Mouse (Mus musculus) liver, embryonic 14.5 days (tissue): ENCODE measurements around the gene Ube2n. TPM values are rescaled to one million over a fixed set of nuclear protein-coding genes. Genes with fewer than 3 reads are reported as not detected.

ENCODE experiments used
- ATAC-seq: fragments of 200-750 bp; cut with Nextera tagmentation; 2 replicates; pipeline ENCODE4 v1.8.0; 2017; ENCODE audit warnings: moderate number of reproducible peaks, mild to moderate bottlenecking, moderate library complexity; ENCODE audit not compliant: insufficient read depth
- DNase-seq, 3 experiments: peaks; one replicate each; pipeline ENCODE4 v3.0.0-alpha.2; 2012 to 2013; ENCODE audit warnings: low read depth in 3 of 3, low spot score in 3 of 3
- H3K27ac ChIP-seq: fragments of 300-500 bp; sonication (generic); 2 replicates; pipeline ENCODE4 v1.5.1; 2014; ENCODE audit warnings: moderate library complexity, mild to moderate bottlenecking, control low read depth, inconsistent platforms
- H3K27me3 ChIP-seq: fragments of 300-500 bp; sonication (generic); 2 replicates; pipeline ENCODE4 v1.6.1; 2014; ENCODE audit warnings: mild to moderate bottlenecking, low read length, moderate library complexity; ENCODE audit not compliant: control insufficient read depth, insufficient read depth
- H3K36me3 ChIP-seq: fragments of 300-500 bp; sonication (generic); replicated peaks from 2 replicates; pipeline ENCODE4 v1.6.1; 2014; ENCODE audit warnings: low read depth; ENCODE audit not compliant: control insufficient read depth, insufficient read depth
- H3K4me1 ChIP-seq, 2 experiments: fragments of 200-500 bp in 1 of 2; fragments of 300-500 bp in 1 of 2; sonication (generic) in 1 of 2; replicated peaks; 2 replicates each; pipeline ENCODE4 v1.6.1; 2012 to 2014; ENCODE audit warnings: antibody characterized with exemption in 1 of 2, inconsistent platforms in 1 of 2, low read length in 1 of 2; ENCODE audit not compliant: control insufficient read depth in 2 of 2, insufficient read depth in 2 of 2
- H3K4me2 ChIP-seq: fragments of 300-500 bp; sonication (generic); 2 replicates; pipeline ENCODE4 v1.6.1; 2014; ENCODE audit warnings: low read depth, mild to moderate bottlenecking, control low read depth, moderate library complexity
- H3K4me3 ChIP-seq, 2 experiments: fragments of 200-500 bp in 1 of 2; fragments of 300-500 bp in 1 of 2; sonication (generic) in 1 of 2; 2 replicates each; pipeline ENCODE4 v1.5.1; 2012 to 2014; ENCODE audit warnings: low read depth in 2 of 2, low read length in 2 of 2, mild to moderate bottlenecking in 2 of 2, control low read depth in 1 of 2, inconsistent platforms in 1 of 2, moderate library complexity in 1 of 2; ENCODE audit not compliant: insufficient read depth in 1 of 2
- H3K9ac ChIP-seq: fragments of 300-500 bp; sonication (generic); replicated peaks from 2 replicates; pipeline ENCODE4 v1.6.1; 2014; ENCODE audit warnings: mild to moderate bottlenecking, control low read depth, moderate library complexity
- H3K9me3 ChIP-seq: fragments of 300-500 bp; sonication (generic); 2 replicates; pipeline ENCODE4 v1.6.1; 2016; ENCODE audit warnings: low read length, mixed read lengths; ENCODE audit not compliant: control insufficient read depth
- CTCF ChIP-seq: IDR thresholded peaks from 2 replicates; pipeline ENCODE4 v1.5.1; 2016; ENCODE audit warnings: antibody characterized with exemption, low read depth, control low read depth
- EP300 ChIP-seq: IDR thresholded peaks from 2 replicates; pipeline ENCODE4 v1.6.1; 2016; ENCODE audit warnings: antibody characterized with exemption, low read depth
- WGBS: fragments of 180-500 bp; shearing (Covaris S2); extraction: QIAGEN DNeasy Blood & Tissue Kit; methylation state at CpG from one replicate; pipeline ENCODE4 v1.1.7; 2014; ENCODE audit not compliant: insufficient replicate concordance; 5-methylcytosine and 5-hydroxymethylcytosine counted together
- polyA plus RNA-seq, 2 experiments: library from polyadenylated mRNA; depleted of rRNA in 1 of 2; stranded (reverse) in 1 of 2; unstranded in 1 of 2; fragments of >200 nt; fragmentation: Nextera tagmentation in 1 of 2; extraction: Ambion mirVana in 1 of 2; gene quantifications; 2 replicates each; pipeline versions ENCODE4 v1.2.1 to v1.2.3; 2012 to 2014

Ube2n gene
- polyA plus RNA-seq, 2 experiments, result 78.2 to 137 TPM

DNA sequence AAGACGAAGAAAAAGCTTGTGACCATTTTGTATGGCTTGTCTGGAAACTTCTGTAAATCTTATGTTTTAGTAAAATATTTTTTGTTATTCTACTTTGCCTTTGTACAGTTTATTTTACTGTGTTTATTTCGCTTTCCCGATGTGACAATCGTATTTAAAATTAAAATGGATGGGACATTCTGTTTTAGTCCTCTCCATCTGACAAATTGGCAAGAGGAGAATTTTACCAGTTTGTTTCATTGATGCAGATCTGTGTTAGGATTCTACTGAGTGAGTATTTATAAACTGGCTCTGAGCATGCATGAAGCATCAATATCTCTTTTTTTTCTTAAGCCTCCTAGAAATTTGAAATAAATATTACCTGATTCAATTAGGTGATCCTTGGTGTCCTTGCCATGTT is 28.0 kb downstream of the Ube2n start:
- no peak overlapping the region for H3K4me2 ChIP-seq
- H3K4me1 ChIP-seq, result peaks cover 0 to 2% of the 10 kb centered on the region in 2 experiments; a peak in 2 of 4 replicates
- no peak overlapping the region for H3K9ac ChIP-seq
- H3K4me3 ChIP-seq, result no peak overlapping the region
- H3K27ac ChIP-seq, result no peak overlapping the region
- TF ChIP-seq EP300, result no peak
- no peak for TF ChIP-seq CTCF
- H3K36me3 ChIP-seq, result peaks cover 44% of the 10 kb centered on the region
- 89% methylated on average over 4 of the region's 4 CpGs for WGBS
- ATAC-seq (no peak), DNase-seq (no peak)
- H3K9me3 ChIP-seq, result no peaks in the 10 kb centered on the region
- H3K27me3 ChIP-seq, result no peaks in the 10 kb centered on the region

DNA sequence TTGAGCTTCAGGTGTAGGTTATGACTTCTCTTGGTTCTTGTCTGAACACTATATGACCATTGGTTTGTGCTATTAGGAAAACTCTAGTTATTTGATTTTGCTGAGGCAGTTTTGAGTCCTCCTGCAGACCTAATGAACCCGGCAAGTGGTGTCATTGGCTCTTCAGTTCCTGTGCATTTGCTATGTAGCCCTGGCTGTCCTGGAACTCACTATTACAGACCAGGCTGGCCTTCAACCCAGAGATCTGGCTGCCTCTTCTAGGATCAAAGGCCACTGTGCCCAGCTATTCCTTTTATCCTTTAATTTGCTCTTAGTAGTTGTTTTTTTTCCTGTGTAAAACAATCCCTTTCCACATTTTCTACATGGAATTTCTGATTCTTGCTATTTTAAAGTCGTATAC is 28.4 kb downstream of the Ube2n start:
- H3K9ac ChIP-seq, result no peak overlapping the region
- ATAC-seq (no peak), DNase-seq (no peak)
- no peaks in the 10 kb centered on the region for H3K27me3 ChIP-seq
- H3K27ac ChIP-seq, result no peak overlapping the region
- H3K9me3 ChIP-seq, result no peaks in the 10 kb centered on the region
- no peaks in the 10 kb centered on the region for H3K4me1 ChIP-seq
- 82% methylated on average over 2 of the region's 2 CpGs for WGBS
- TF ChIP-seq CTCF, result no peak
- TF ChIP-seq EP300, result no peak
- H3K36me3 ChIP-seq, result peaks cover 48% of the 10 kb centered on the region
- H3K4me2 ChIP-seq, result no peak overlapping the region
- H3K4me3 ChIP-seq, result no peak overlapping the region

DNA sequence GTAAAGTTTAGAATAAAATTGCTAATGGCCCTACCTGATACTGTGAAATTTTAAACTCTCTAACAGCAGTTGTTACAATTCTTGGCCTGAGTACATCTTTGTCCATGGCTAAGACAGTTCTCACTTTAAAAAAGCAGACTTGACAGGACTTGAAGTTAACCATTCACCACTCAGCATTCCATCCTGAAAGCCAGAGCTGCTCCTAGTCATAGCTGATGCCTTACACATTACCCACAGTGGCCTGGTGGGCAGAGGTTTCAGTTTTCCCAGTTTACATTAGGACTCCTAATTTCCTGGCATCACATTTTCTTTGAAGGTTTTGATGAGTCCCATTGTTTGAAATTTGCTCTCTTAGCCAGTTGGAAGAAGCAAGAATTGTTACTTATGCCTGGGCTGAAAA is 29.1 kb downstream of the Ube2n start:
- H3K27ac ChIP-seq, result no peak overlapping the region
- H3K36me3 ChIP-seq, result peaks cover 54% of the 10 kb centered on the region
- no peak for ATAC-seq
- H3K9me3 ChIP-seq, result no peaks in the 10 kb centered on the region
- no peaks in the 10 kb centered on the region for H3K27me3 ChIP-seq
- no peak overlapping the region for H3K4me2 ChIP-seq
- DNase-seq, result no peak
- TF ChIP-seq EP300 (no peak), CTCF (no peak)
- H3K4me3 ChIP-seq, result no peak overlapping the region
- H3K4me1 ChIP-seq, result no peaks in the 10 kb centered on the region
- H3K9ac ChIP-seq, result no peak overlapping the region

DNA sequence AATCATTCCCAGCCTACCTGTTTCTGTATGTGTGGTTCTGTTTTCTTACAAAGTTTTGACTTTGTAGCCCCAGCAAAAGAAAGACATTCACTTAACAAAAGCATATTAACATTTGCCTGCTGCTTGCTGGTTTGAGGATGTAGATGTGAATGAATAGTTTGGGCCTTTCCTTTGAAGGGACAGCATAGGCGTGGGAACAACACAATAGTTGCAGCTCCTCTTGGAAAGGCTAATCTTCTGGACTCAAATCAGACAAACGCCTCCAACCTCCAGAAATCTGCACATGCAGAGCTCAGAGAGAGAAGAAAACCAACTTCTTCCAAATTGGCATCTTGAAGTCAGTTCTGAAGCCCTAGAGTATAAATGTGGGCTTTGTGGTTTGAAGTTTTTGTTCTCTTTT is 29.7 kb downstream of the Ube2n start:
- no peaks in the 10 kb centered on the region for H3K9me3 ChIP-seq
- H3K27ac ChIP-seq, result no peak overlapping the region
- no peak for DNase-seq
- no peak for ATAC-seq
- H3K4me1 ChIP-seq, result no peaks in the 10 kb centered on the region
- TF ChIP-seq EP300 (no peak), CTCF (no peak)
- H3K36me3 ChIP-seq, result peaks cover 60% of the 10 kb centered on the region
- WGBS, result 84% methylated on average over 2 of the region's 2 CpGs
- no peaks in the 10 kb centered on the region for H3K27me3 ChIP-seq
- no peak overlapping the region for H3K4me3 ChIP-seq
- H3K9ac ChIP-seq, result no peak overlapping the region
- H3K4me2 ChIP-seq, result no peak overlapping the region

DNA sequence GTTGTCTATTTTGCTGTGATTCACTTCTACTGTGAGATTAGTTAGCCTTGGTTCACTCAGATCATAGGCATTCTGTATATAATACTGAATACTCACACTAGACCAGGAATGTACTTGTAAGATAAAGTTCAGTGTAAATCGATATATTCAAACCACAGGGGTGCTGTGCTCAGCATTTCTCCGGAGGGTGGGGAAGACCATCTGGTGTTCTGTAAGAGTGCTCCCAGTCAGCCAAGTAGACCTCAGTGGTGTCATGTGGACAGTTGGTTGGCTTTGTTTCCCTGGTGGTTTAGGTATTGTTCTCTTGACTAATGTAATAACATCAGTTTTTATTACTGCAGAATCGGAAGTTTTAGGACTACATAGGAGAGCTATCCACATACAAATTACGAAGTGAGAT is 30.1 kb downstream of the Ube2n start:
- ATAC-seq, result no peak
- H3K36me3 ChIP-seq, result peaks cover 64% of the 10 kb centered on the region
- no peaks in the 10 kb centered on the region for H3K9me3 ChIP-seq
- H3K4me1 ChIP-seq, result no peaks in the 10 kb centered on the region
- H3K4me2 ChIP-seq, result no peak overlapping the region
- H3K27me3 ChIP-seq, result no peaks in the 10 kb centered on the region
- no peak overlapping the region for H3K27ac ChIP-seq
- no peak for DNase-seq
- TF ChIP-seq CTCF (no peak), EP300 (no peak)
- WGBS, result 75% methylated on average over 4 of the region's 4 CpGs
- H3K4me3 ChIP-seq, result no peak overlapping the region
- H3K9ac ChIP-seq, result no peak overlapping the region
